Mouse (Mus musculus) liver, embryonic 18 days (tissue): ENCODE data around the gene Grhl3. TPM values are rescaled to one million over a fixed set of nuclear protein-coding genes. Genes with fewer than 3 reads are reported as not detected.

ENCODE experiments used
- polyA plus RNA-seq: library from polyadenylated mRNA; depleted of rRNA; stranded (reverse); fragments of >200 nt; gene quantifications from 2 replicates; pipeline ENCODE4 v1.2.3, GENCODE M21; 2012; rRNA removed

The Grhl3 gene
- polyA plus RNA-seq: 0.37 and 0.45 TPM in 2 replicates

GRCm38 (mm10) chr4:135573251-135573808 lies at the start of gene Grhl3:
Grhl3 (minus strand) TSS chr4:135573630.

GRCm38 (mm10) chr4:135494521-135495396 lies 78.7 kb downstream of the Grhl3 start, which contains the start of the genes Stpg1 and Nipal3:
Stpg1 (plus strand) TSS chr4:135494790.
Nipal3 (minus strand) TSS chr4:135495038.

Other genes starting within 250 kb of the Grhl3 start
- 22.8 and 31.0 TPM in 2 replicates for gene Srrm1, start 220.3 kb downstream of the Grhl3 start, polyA plus RNA-seq
- 0.02 and 0.13 TPM in 2 replicates for gene Ncmap, start 175.4 kb downstream of the Grhl3 start, polyA plus RNA-seq
- 2.4 and 2.5 TPM in 2 replicates for gene Rcan3, start 139.8 kb downstream of the Grhl3 start, polyA plus RNA-seq
- 0.01 TPM in 1 of 2 replicates, not detected in the other for gene Stpg1, start 78.8 kb downstream of the Grhl3 start, polyA plus RNA-seq
- 2.3 and 2.8 TPM in 2 replicates for gene Nipal3, start 78.6 kb downstream of the Grhl3 start, polyA plus RNA-seq
- 1.3 and 1.6 TPM in 2 replicates for gene Ifnlr1, start 112.7 kb upstream of the Grhl3 start, polyA plus RNA-seq
- 1.4 and 1.7 TPM in 2 replicates for gene Il22ra1, start 154.5 kb upstream of the Grhl3 start, polyA plus RNA-seq
- gene Myom3, start 186.1 kb upstream of the Grhl3 start, polyA plus RNA-seq: 0.09 and 0.14 TPM in 2 replicates